Mouse (Mus musculus): Measurements from ENCODE around the gene Maml2. TPM values are rescaled to one million over a fixed set of nuclear protein-coding genes. Genes with fewer than 3 reads are reported as not detected.

Gene Maml2
- 3.8 and 4.6 TPM in 2 replicates for polyA plus RNA-seq (2015; fragmentation: Nextera tagmentation; extraction: Ambion mirVana)

GRCm38 (mm10) chr9:13297668-13298512 is at the start of gene Maml2:
TSS of gene Maml2 (plus strand) at chr9:13297957.

GRCm38 (mm10) chr9:13446703-13447285 is 149.0 kb downstream of the Maml2 start, which contains the start of gene Gm17571:
TSS of gene Gm17571 (minus strand) at chr9:13446753.

GRCm38 (mm10) chr9:13748404-13748797 is 450.6 kb downstream of the Maml2 start, which contains the start of gene Mtmr2:
TSS of gene Mtmr2 (plus strand) at chr9:13748410.

Small RNA genes lying within 50 kb of the gene (microRNA-seq; reads per million reads assigned to microRNA genes)
- gene Gm22643, result 0 reads per million in 2 experiments

Other genes with a start within 250 kb of the Maml2 start
- gene Jrkl, start 52.1 kb upstream of the Maml2 start, polyA plus RNA-seq (2015; fragmentation: Nextera tagmentation; extraction: Ambion mirVana), result 4.7 and 5.6 TPM in 2 replicates
- 3.1 TPM in 2 replicates for gene Ccdc82, start 51.0 kb upstream of the Maml2 start, polyA plus RNA-seq (2015; fragmentation: Nextera tagmentation; extraction: Ambion mirVana)
- gene Gm17571, start 148.8 kb downstream of the Maml2 start, polyA plus RNA-seq (2015; fragmentation: Nextera tagmentation; extraction: Ambion mirVana), result not detected in 2 replicates